Mouse (Mus musculus): Measurements from ENCODE around the gene Spindoc. TPM values are rescaled to one million over a fixed set of nuclear protein-coding genes. Genes with fewer than 3 reads are reported as not detected.

Spindoc gene
- polyA plus RNA-seq, 1 experiment = 10.3 TPM

- Histone ChIP-seq H3K4me1 (ENCODE audit: control insufficient read depth, insufficient read depth, insufficient read length) (peaks cover 40% of the 10 kb centered on the region; the same call in 1 of the 2 replicates), H3K36me3 (ENCODE audit: control insufficient read depth, insufficient read depth, low read length) (no peaks in the 10 kb centered on the region), H3K4me3 (ENCODE audit: extremely low read depth, insufficient read depth, insufficient read length) (no peak overlapping the region), H3K27ac (ENCODE audit: insufficient read depth, low read length) (no peak overlapping the region), H3K27me3 (ENCODE audit: control insufficient read depth, insufficient read depth, low read length) (no peaks in the 10 kb centered on the region)
- DNase-seq (ENCODE audit: low read depth in 1 of 2, low spot score in 2 of 2) = no peak
- TF ChIP-seq POLR2A (IDR thresholded peaks at IDR 0.05; ENCODE audit: low read depth, low read length) = no peak
- 53% methylated on average over 10 of the region's 10 CpGs for WGBS
Observed at GRCm38 (mm10) chr19:7311306-7311705, 71.5 kb downstream of the Spindoc start.

GRCm38 (mm10) chr19:7310704-7311103, 72.1 kb downstream of the Spindoc start:
- TF ChIP-seq CTCF (IDR thresholded peaks at IDR 0.05; ENCODE audit: extremely low read depth, insufficient read depth, insufficient read length, insufficient replicate concordance) (no peak), POLR2A (IDR thresholded peaks at IDR 0.05; ENCODE audit: low read depth, low read length) (no peak)
- DNase-seq (ENCODE audit: low read depth in 1 of 2, low spot score in 2 of 2) = no peak
- no peaks in the 10 kb centered on the region for H3K36me3 ChIP-seq (ENCODE audit: control insufficient read depth, insufficient read depth, low read length)
- H3K27me3 ChIP-seq (ENCODE audit: control insufficient read depth, insufficient read depth, low read length) = no peaks in the 10 kb centered on the region
- H3K4me1 ChIP-seq (ENCODE audit: control insufficient read depth, insufficient read depth, insufficient read length) = peaks cover 37% of the 10 kb centered on the region; the same call in 1 of the 2 replicates
- H3K4me3 ChIP-seq (ENCODE audit: extremely low read depth, insufficient read depth, insufficient read length) = no peak overlapping the region
- 60% methylated on average over 5 of the region's 5 CpGs for WGBS
- no peak overlapping the region for H3K27ac ChIP-seq (ENCODE audit: insufficient read depth, low read length)

- TF ChIP-seq CTCF (IDR thresholded peaks at IDR 0.05; ENCODE audit: extremely low read depth, insufficient read depth, insufficient read length, insufficient replicate concordance) (no peak), POLR2A (IDR thresholded peaks at IDR 0.05; ENCODE audit: low read depth, low read length) (no peak)
- no peaks in the 10 kb centered on the region for H3K27me3 ChIP-seq (ENCODE audit: control insufficient read depth, insufficient read depth, low read length)
- H3K36me3 ChIP-seq (ENCODE audit: control insufficient read depth, insufficient read depth, low read length) = no peaks in the 10 kb centered on the region
- DNase-seq (ENCODE audit: low read depth in 1 of 2, low spot score in 2 of 2) = no peak
- no peak overlapping the region for H3K4me3 ChIP-seq (ENCODE audit: extremely low read depth, insufficient read depth, insufficient read length)
- 65% methylated on average over 2 of the region's 2 CpGs for WGBS
- H3K27ac ChIP-seq (ENCODE audit: insufficient read depth, low read length) = no peak overlapping the region
- peaks cover 35% of the 10 kb centered on the region; the same call in 1 of the 2 replicates for H3K4me1 ChIP-seq (ENCODE audit: control insufficient read depth, insufficient read depth, insufficient read length)
Observed at GRCm38 (mm10) chr19:7309738-7310330, 73.0 kb downstream of the Spindoc start.

GRCm38 (mm10) chr19:7307995-7308770, 74.6 kb downstream of the Spindoc start:
- WGBS = 70% methylated on average over 8 of the region's 8 CpGs
- no peak for DNase-seq (ENCODE audit: low read depth in 1 of 2, low spot score in 2 of 2)
- Histone ChIP-seq H3K27ac (ENCODE audit: insufficient read depth, low read length) (no peak overlapping the region), H3K4me1 (ENCODE audit: control insufficient read depth, insufficient read depth, insufficient read length) (peaks cover 34% of the 10 kb centered on the region; the same call in 1 of the 2 replicates), H3K4me3 (ENCODE audit: extremely low read depth, insufficient read depth, insufficient read length) (no peak overlapping the region), H3K36me3 (ENCODE audit: control insufficient read depth, insufficient read depth, low read length) (no peaks in the 10 kb centered on the region), H3K27me3 (ENCODE audit: control insufficient read depth, insufficient read depth, low read length) (no peaks in the 10 kb centered on the region)
- TF ChIP-seq POLR2A (IDR thresholded peaks at IDR 0.05; ENCODE audit: low read depth, low read length) (no peak), CTCF (IDR thresholded peaks at IDR 0.05; ENCODE audit: extremely low read depth, insufficient read depth, insufficient read length, insufficient replicate concordance) (no peak)

GRCm38 (mm10) chr19:7306968-7307367, 75.8 kb downstream of the Spindoc start:
- no peak overlapping the region for H3K4me3 ChIP-seq (ENCODE audit: extremely low read depth, insufficient read depth, insufficient read length)
- no peak overlapping the region for H3K27ac ChIP-seq (ENCODE audit: insufficient read depth, low read length)
- no peaks in the 10 kb centered on the region for H3K27me3 ChIP-seq (ENCODE audit: control insufficient read depth, insufficient read depth, low read length)
- WGBS = 58% methylated on average over 3 of the region's 3 CpGs
- peaks cover 34% of the 10 kb centered on the region; the same call in 1 of the 2 replicates for H3K4me1 ChIP-seq (ENCODE audit: control insufficient read depth, insufficient read depth, insufficient read length)
- TF ChIP-seq CTCF (IDR thresholded peaks at IDR 0.05; ENCODE audit: extremely low read depth, insufficient read depth, insufficient read length, insufficient replicate concordance) (no peak), POLR2A (IDR thresholded peaks at IDR 0.05; ENCODE audit: low read depth, low read length) (no peak)
- H3K36me3 ChIP-seq (ENCODE audit: control insufficient read depth, insufficient read depth, low read length) = no peaks in the 10 kb centered on the region
- no peak for DNase-seq (ENCODE audit: low read depth in 1 of 2, low spot score in 2 of 2)

GRCm38 (mm10) chr19:7305380-7306310, 77.1 kb downstream of the Spindoc start:
- WGBS = 80% methylated on average over 11 of the region's 11 CpGs
- Histone ChIP-seq H3K4me1 (ENCODE audit: control insufficient read depth, insufficient read depth, insufficient read length) (peaks cover 29% of the 10 kb centered on the region; the same call in 1 of the 2 replicates), H3K27me3 (ENCODE audit: control insufficient read depth, insufficient read depth, low read length) (no peaks in the 10 kb centered on the region), H3K36me3 (ENCODE audit: control insufficient read depth, insufficient read depth, low read length) (no peaks in the 10 kb centered on the region), H3K4me3 (ENCODE audit: extremely low read depth, insufficient read depth, insufficient read length) (no peak overlapping the region), H3K27ac (ENCODE audit: insufficient read depth, low read length) (no peak overlapping the region)
- no peak for DNase-seq (ENCODE audit: low read depth in 1 of 2, low spot score in 2 of 2)
- TF ChIP-seq POLR2A (IDR thresholded peaks at IDR 0.05; ENCODE audit: low read depth, low read length) (no peak), CTCF (IDR thresholded peaks at IDR 0.05; ENCODE audit: extremely low read depth, insufficient read depth, insufficient read length, insufficient replicate concordance) (no peak)

Measured in spleen, adult 2 months (tissue).